Mouse (Mus musculus): Measurements from ENCODE around the gene Rnase10. TPM values are rescaled to one million over a fixed set of nuclear protein-coding genes. Genes with fewer than 3 reads are reported as not detected.
"Not testable (repeated sequence)": the region's sequence is repeated elsewhere in the genome, so short reads cannot be mapped to it uniquely, and the experiment has no call there.

Rnase10 gene
- 0.41 TPM in 1 of 2 replicates, not detected in the other for polyA plus RNA-seq (2016; fragmentation: Nextera tagmentation; extraction: Ambion mirVana)

DNA sequence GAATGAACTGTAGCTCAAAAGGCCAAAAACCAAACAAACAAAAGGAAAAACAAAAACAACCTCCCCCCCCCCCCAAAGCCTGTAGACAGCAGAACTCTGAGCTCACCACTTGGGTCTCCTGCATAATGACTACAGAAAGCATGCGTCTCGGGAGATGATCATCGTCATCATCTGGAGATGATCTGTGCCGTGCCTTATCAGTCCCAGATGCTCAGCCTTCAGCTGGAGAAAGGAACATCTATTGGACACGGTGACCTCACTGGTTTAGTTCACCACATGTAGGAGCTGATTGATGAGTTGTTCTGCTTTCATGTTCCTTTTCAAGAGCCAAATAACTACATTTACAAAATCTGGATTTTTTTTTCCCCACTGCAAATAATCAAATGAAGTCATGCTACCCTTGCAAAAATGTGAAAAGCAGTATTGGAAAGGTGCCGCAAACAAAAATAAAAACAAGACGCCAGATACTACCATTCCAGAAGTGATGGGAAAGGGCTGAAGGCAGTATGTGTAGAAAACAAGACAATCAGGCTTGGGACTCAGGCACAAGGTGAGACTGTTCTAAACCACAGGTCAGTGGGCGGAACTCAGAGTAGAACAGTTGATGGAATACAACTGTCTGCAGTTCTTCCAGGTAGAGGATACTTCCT lies at the start of gene Rnase10:
Rnase10 (plus strand) TSS at position 600 of the 650 bp plus-strand sequence.
- ATAC-seq (ENCODE audit: insufficient number of reproducible peaks, low FRiP score): no peak
- Histone ChIP-seq H3K4me3 (no peak within 1 kb of the TSS), H3K9me3 (replicated peaks) (peaks cover 5% of the 10 kb centered on the region; the same call in 1 of the 2 replicates), H3K9ac (0 out of 2 replicates have a peak within 1 kb of the TSS, but pooled peaks have one; percentile 43), H3K4me2 (0 out of 2 replicates have a peak within 1 kb of the TSS, but pooled peaks have one; percentile 9), H3K27me3 (replicated peaks) (no peaks in the 10 kb centered on the region), H3K4me1 (replicated peaks) (peaks cover 24% of the 10 kb centered on the region), H3K27ac (ENCODE audit: poor library complexity, severe bottlenecking) (peak within 1 kb of the TSS; percentile 97), H3K36me3 (no peaks in the 10 kb centered on the region)
- 68% methylated on average over 8 of the region's 8 CpGs for WGBS

DNA sequence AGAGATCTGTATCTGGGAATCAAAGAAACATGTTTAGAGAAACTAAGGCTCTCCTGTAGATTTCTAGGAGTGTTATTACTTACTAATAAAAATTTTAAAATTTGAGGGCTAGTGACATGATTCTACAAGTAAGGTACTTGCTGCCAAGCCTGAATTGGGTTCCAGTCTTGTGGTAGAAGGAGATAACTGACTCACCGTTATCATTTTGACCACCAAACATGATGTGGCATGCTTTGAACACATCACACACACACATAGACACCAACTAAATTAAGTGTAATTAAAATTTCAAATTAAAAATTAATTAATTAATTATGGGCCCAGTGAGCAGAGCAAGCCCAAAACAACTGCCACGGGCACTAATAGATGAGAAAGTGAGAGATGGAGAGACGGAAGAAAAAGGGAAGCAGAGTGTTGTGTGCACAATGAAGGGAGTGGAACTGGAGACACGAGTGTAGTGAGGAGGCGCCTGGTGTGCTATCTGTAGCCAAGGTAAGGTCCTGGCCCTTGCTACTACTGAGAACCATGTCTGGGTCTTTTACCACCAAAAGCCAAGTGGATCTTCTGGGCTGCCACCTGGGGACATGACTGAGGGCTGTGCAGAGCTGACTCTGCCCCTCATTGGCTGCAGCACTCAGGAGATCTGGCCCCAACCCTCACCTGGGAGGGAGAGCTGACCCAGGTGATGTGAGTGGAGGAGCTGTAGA lies 49.1 kb upstream of the Rnase10 start:
- 85% methylated on average over 5 of the region's 5 CpGs for WGBS
- H3K4me1 ChIP-seq (replicated peaks); H3K9ac ChIP-seq: not testable (repeated sequence)

DNA sequence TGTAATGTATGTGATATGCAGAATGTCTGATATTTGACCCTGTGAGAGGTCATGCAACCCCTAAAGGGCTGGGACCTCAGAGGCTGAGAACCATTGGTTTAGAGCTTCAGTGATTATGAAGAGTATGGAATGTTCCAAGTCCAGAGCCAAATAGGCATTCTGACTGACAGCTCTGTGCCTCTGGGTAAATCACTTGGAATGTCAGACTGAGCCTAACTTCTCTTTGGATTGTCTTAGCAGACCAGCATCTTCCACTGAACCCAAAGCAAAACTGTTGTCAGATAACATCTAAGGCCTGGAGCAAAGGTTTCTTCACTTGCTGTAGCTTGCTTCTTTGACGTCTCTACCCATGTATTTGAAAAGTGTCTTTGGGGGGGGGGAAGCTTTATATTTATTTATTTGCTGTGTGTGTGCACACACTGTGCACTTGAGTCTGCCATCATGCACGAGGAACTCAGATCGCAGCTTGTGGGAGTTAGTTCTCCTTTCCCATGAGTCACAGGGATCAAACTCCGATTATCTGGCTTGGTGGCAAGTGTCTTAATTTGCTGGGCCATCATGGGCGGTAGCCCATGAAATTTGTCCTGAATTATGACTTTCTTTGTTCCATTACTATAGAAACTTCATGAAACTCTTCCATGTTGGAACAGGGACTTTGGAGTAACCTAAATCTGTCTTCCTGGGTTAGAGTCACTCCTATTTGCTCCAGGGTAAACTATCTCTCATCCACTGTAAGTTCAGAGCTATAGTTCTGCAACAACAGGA lies 39.2 kb upstream of the Rnase10 start:
- Histone ChIP-seq H3K27me3 (replicated peaks) (no peaks in the 10 kb centered on the region), H3K36me3 (no peaks in the 10 kb centered on the region), H3K4me2 (no peak overlapping the region), H3K9me3 (replicated peaks) (no peaks in the 10 kb centered on the region), H3K4me3 (no peak overlapping the region), H3K9ac (no peak overlapping the region), H3K4me1 (replicated peaks) (peaks cover 4% of the 10 kb centered on the region), H3K27ac (ENCODE audit: poor library complexity, severe bottlenecking) (no peak overlapping the region)
- 82% methylated on average over 5 of the region's 5 CpGs for WGBS
- ATAC-seq (ENCODE audit: insufficient number of reproducible peaks, low FRiP score): no peak

More for the DNA sequence above, 49.1 kb upstream of the Rnase10 start:
- not testable (repeated sequence) for H3K27ac ChIP-seq (ENCODE audit: poor library complexity, severe bottlenecking); H3K27me3 ChIP-seq (replicated peaks); H3K9me3 ChIP-seq (replicated peaks); ATAC-seq (ENCODE audit: insufficient number of reproducible peaks, low FRiP score); H3K4me2 ChIP-seq; H3K36me3 ChIP-seq; H3K4me3 ChIP-seq

DNA sequence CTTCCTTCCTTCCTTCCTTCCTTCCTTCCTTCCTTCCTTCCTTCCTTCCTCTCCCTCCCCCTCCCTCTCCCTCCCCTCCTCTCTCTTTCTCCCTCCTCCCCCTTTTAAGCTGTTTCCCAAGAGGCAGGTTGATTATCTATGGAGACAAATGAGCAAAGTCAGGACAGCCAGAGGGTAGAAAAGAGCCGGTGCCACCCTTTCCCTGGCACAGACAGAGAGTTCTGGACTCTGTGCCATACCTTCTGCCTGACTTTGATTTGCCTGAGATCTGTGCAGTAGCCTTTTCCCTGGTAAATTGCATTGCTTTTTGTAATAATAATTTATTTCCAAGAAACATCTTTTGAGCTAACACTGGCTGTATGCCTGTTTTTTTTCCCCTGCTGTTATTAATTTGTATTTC lies 38.5 kb upstream of the Rnase10 start:
- Histone ChIP-seq H3K4me1 (replicated peaks) (peaks cover 4% of the 10 kb centered on the region), H3K4me3 (no peak overlapping the region), H3K36me3 (no peaks in the 10 kb centered on the region), H3K9me3 (replicated peaks) (no peaks in the 10 kb centered on the region), H3K4me2 (no peak overlapping the region), H3K27me3 (replicated peaks) (no peaks in the 10 kb centered on the region), H3K27ac (ENCODE audit: poor library complexity, severe bottlenecking) (no peak overlapping the region), H3K9ac (no peak overlapping the region)
- WGBS: 27% methylated on average over 1 of the region's 1 CpGs
- no peak for ATAC-seq (ENCODE audit: insufficient number of reproducible peaks, low FRiP score)

DNA sequence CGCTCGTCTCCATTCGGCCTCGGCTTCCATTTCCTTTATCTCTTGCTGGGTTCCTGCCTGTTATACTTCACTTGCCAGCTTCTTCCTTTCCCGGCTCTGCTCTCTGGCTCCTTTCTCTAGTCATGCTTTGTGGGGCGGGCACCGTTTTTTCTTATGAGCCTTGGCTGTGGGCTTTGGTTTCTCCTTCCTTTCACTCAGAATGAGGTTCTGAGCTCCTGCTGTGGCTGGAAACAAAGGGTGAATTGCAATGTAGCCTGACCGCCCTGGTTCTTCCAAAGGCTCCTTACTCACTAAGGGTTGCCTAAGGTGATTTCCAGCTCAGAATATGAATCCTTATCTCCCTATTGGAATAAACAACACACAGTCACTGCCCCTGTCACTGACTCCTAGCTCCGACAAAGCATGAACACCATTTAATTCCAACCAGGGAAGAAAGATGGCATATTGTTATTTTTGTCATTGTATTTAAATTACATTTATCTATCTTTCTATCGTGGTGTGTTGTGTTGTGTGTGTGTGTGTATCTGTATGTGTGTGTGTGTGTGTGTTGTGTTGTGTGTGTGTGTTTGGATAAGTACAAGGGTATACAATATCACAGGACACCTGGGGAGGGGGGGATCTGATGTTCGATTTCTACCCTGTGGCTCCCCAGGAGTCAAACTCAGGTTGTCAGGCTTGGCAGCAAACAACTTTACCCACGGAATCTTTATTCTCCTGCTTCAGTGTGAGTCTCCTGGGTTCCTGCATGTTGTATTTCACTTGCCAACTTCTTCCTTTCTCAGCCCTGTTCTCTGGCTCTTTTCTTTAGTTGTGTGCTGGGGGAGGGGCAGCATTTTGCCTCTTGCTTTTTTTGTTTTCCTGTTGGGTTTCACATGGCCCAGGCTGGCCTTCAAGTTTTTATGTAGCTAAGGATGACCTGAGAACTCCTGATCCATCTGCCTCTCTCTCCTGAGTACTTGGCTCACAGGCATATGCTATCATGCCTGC lies 37.7 kb upstream of the Rnase10 start:
- H3K4me2 ChIP-seq: peak overlapping the region; percentile 44
- no peaks in the 10 kb centered on the region for H3K27me3 ChIP-seq (replicated peaks)
- ATAC-seq (ENCODE audit: insufficient number of reproducible peaks, low FRiP score): no peak
- 0 out of 2 replicates have a peak overlapping the region, but pooled peaks have one; percentile 3 for H3K4me3 ChIP-seq
- H3K9ac ChIP-seq: peak overlapping the region; percentile 35; the same call in 1 of the 2 replicates
- WGBS: 22% methylated on average over 12 of the region's 12 CpGs
- no peaks in the 10 kb centered on the region for H3K9me3 ChIP-seq (replicated peaks)
- no peaks in the 10 kb centered on the region for H3K36me3 ChIP-seq
- H3K4me1 ChIP-seq (replicated peaks): peaks cover 4% of the 10 kb centered on the region
- peak overlapping the region; percentile 54 for H3K27ac ChIP-seq (ENCODE audit: poor library complexity, severe bottlenecking)

DNA sequence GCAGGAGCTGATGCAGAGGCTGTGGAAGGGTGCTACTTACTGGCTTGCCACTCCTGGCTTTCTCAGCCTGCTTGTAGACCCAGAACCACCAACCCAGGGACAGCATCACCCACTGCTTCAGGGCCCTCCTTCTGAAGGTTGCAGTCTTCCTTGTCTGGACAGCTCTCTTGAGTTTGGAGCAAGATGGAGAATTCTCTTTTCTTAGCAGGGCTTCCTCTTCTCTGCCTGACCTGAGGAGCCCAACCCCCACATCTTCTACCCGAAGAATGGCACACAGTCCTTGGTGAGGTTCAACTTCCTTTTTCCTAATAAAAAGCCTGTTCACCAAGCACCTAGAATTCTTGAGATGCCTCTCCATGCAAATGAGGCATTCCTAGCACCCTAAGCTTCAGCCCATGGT lies 36.7 kb upstream of the Rnase10 start:
- no peak overlapping the region for H3K4me2 ChIP-seq
- no peaks in the 10 kb centered on the region for H3K27me3 ChIP-seq (replicated peaks)
- 35% methylated on average over 1 of the region's 1 CpGs for WGBS
- no peak for ATAC-seq (ENCODE audit: insufficient number of reproducible peaks, low FRiP score)
- no peaks in the 10 kb centered on the region for H3K9me3 ChIP-seq (replicated peaks)
- H3K36me3 ChIP-seq: no peaks in the 10 kb centered on the region
- H3K4me3 ChIP-seq: no peak overlapping the region
- no peak overlapping the region for H3K27ac ChIP-seq (ENCODE audit: poor library complexity, severe bottlenecking)
- peaks cover 4% of the 10 kb centered on the region for H3K4me1 ChIP-seq (replicated peaks)
- H3K9ac ChIP-seq: no peak overlapping the region

DNA sequence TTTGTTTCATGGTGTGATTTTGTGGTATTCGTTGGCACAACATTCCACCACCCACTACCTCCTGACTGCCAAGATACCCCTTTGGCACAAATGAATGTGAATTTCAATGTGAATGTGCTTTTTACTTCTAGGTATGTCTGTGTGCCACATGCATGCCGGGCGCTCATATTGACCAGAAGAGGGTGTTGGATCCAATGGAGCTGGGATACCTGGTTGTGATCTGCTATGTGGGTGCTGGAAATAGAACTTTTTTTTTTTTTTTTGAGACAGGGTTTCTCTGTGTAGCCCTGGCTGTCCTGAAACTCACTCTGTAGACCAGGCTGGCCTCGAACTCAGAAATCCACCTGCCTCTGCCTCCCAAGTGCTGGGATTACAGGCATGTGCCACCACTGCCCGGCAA lies 34.5 kb upstream of the Rnase10 start:
- ATAC-seq (ENCODE audit: insufficient number of reproducible peaks, low FRiP score): not testable (repeated sequence)

DNA sequence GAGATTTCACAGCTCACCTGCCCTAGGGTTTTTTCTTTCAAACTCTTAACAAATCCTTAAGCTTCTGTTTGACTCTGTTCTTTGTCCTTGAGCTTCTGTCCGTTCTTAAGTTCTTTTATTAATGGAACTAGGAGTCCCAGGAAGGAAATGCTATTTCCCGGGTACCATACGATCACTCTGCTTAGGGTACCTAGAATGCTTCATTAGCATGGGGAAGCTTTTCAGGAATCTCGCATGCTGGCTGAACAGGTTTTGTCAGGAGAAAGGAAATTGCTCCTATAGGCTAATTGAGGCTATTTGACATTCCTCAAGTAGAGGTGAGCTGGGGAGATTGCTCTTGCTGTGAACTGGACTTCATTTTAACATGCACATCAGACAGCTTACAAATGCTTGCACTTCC lies 33.9 kb upstream of the Rnase10 start:
- Histone ChIP-seq H3K9me3 (replicated peaks) (no peaks in the 10 kb centered on the region), H3K27me3 (replicated peaks) (no peaks in the 10 kb centered on the region), H3K27ac (ENCODE audit: poor library complexity, severe bottlenecking) (no peak overlapping the region), H3K4me3 (no peak overlapping the region), H3K36me3 (no peaks in the 10 kb centered on the region), H3K4me2 (no peak overlapping the region), H3K4me1 (replicated peaks) (peaks cover 9% of the 10 kb centered on the region), H3K9ac (no peak overlapping the region)
- 46% methylated on average over 4 of the region's 4 CpGs for WGBS
- no peak for ATAC-seq (ENCODE audit: insufficient number of reproducible peaks, low FRiP score)

More for the DNA sequence above, 34.5 kb upstream of the Rnase10 start:
- not testable (repeated sequence) for H3K4me2 ChIP-seq; H3K9me3 ChIP-seq (replicated peaks); H3K27ac ChIP-seq (ENCODE audit: poor library complexity, severe bottlenecking); H3K4me3 ChIP-seq; H3K4me1 ChIP-seq (replicated peaks); H3K36me3 ChIP-seq; H3K9ac ChIP-seq; H3K27me3 ChIP-seq (replicated peaks)
- 86% methylated on average over 5 of the region's 5 CpGs for WGBS

DNA sequence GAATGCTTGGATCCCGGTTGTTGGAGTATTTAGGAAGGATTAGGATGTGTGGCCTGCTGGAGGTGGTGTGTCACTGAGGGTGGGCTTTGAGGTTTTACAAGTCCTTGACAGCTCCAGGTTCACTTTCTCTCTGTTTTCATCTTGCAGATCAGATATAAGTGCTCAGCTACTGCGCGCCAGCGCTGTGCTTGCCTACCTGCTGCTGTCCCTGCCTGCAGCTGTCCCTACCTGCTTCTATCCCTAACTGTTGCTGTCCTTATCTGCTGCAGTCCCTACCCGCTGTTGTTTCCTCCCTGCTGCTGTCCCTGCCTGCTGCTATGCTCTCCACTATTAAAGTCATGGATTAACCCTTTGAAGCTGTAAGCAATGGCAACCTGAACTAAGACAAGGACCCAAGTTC lies 32.5 kb upstream of the Rnase10 start:
- Histone ChIP-seq H3K9ac (no peak overlapping the region), H3K9me3 (replicated peaks) (no peaks in the 10 kb centered on the region), H3K27me3 (replicated peaks) (no peaks in the 10 kb centered on the region), H3K4me3 (no peak overlapping the region), H3K4me1 (replicated peaks) (peaks cover 5% of the 10 kb centered on the region), H3K4me2 (no peak overlapping the region), H3K36me3 (no peaks in the 10 kb centered on the region), H3K27ac (ENCODE audit: poor library complexity, severe bottlenecking) (no peak overlapping the region)
- 36% methylated on average over 5 of the region's 5 CpGs for WGBS
- ATAC-seq (ENCODE audit: insufficient number of reproducible peaks, low FRiP score): no peak

DNA sequence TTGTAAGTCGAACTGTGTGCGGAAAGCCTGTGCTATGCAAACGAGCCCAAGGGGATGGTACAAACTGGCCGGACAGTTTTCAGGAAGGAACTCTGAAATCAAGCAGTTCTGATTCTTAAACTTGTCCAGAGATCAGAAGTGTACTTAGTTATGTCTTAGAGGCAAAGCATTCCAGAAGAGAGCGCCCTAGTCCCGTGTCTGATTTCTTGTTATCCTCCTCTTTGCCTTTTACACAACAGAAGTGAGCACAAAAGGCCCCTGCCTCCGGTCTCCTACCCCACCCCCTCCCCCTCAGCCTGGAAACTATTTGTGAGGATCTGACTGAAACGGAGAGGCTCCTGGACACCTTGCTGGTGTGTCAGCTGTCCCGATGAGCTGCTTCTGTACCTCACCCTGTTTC lies 30.9 kb upstream of the Rnase10 start:
- no peaks in the 10 kb centered on the region for H3K9me3 ChIP-seq (replicated peaks)
- H3K4me2 ChIP-seq: peak overlapping the region; percentile 32
- no peak overlapping the region for H3K27ac ChIP-seq (ENCODE audit: poor library complexity, severe bottlenecking)
- H3K4me3 ChIP-seq: no peak overlapping the region
- H3K27me3 ChIP-seq (replicated peaks): no peaks in the 10 kb centered on the region
- 26% methylated on average over 9 of the region's 9 CpGs for WGBS
- no peak for ATAC-seq (ENCODE audit: insufficient number of reproducible peaks, low FRiP score)
- H3K9ac ChIP-seq: no peak overlapping the region
- no peaks in the 10 kb centered on the region for H3K36me3 ChIP-seq
- peaks cover 5% of the 10 kb centered on the region for H3K4me1 ChIP-seq (replicated peaks)

All from heart, embryonic 12.5 days (tissue).